Mouse (Mus musculus) heart, adult 2 months (tissue): ENCODE measurements around the gene Ern1.

ENCODE experiments used
- CTCF ChIP-seq: fragments of 200-600 bp; IDR thresholded peaks from 2 replicates; pipeline ENCODE4 v1.8.1; 2022; ENCODE audit warnings: antibody characterized with exemption, mild to moderate bottlenecking, moderate library complexity
- POLR2A ChIP-seq: fragments of 200-500 bp; IDR thresholded peaks from 2 replicates; pipeline ENCODE4 v1.6.1; 2011; ENCODE audit warnings: mild to moderate bottlenecking, low read depth, low read length, control low read depth; ENCODE audit not compliant: insufficient read depth

GRCm38 (mm10) chr11:106465545-106465903 lies 22.1 kb downstream of the Ern1 start:
- TF ChIP-seq CTCF: no peak
- no peak for TF ChIP-seq POLR2A
